Mouse (Mus musculus) liver, embryonic 13.5 days (tissue): Measurements from ENCODE around the gene Oas3. TPM values are rescaled to one million over a fixed set of nuclear protein-coding genes. Genes with fewer than 3 reads are reported as not detected.

ENCODE experiments used
- ATAC-seq: fragments of 200-750 bp; cut with Nextera tagmentation; 2 replicates; pipeline ENCODE4 v1.8.0; 2017; ENCODE audit warnings: low read depth, mild to moderate bottlenecking, moderate number of reproducible peaks, moderate library complexity
- DNase-seq: peaks from one replicate; pipeline ENCODE4 v3.0.0; 2022
- H3K27ac ChIP-seq: fragments of 300-500 bp; sonication (generic); 2 replicates; pipeline ENCODE4 v1.5.1; 2015; ENCODE audit warnings: moderate library complexity, mild to moderate bottlenecking, inconsistent platforms
- H3K27me3 ChIP-seq: fragments of 300-500 bp; sonication (generic); 2 replicates; pipeline ENCODE4 v1.6.1; 2015; ENCODE audit warnings: mild to moderate bottlenecking, inconsistent platforms
- H3K36me3 ChIP-seq: fragments of 300-500 bp; sonication (generic); 2 replicates; pipeline ENCODE4 v1.6.1; 2015; ENCODE audit warnings: mild to moderate bottlenecking, inconsistent platforms
- H3K4me1 ChIP-seq: fragments of 300-500 bp; sonication (generic); replicated peaks from 2 replicates; pipeline ENCODE4 v1.6.1; 2015; ENCODE audit warnings: inconsistent platforms
- H3K4me2 ChIP-seq: fragments of 300-500 bp; sonication (generic); 2 replicates; pipeline ENCODE4 v1.6.1; 2015; ENCODE audit warnings: inconsistent platforms, mild to moderate bottlenecking, moderate library complexity
- H3K4me3 ChIP-seq: fragments of 300-500 bp; sonication (generic); replicated peaks from 2 replicates; pipeline ENCODE4 v1.5.1; 2015; ENCODE audit warnings: mild to moderate bottlenecking, inconsistent platforms
- H3K9ac ChIP-seq: fragments of 300-500 bp; sonication (generic); 2 replicates; pipeline ENCODE4 v1.6.1; 2015; ENCODE audit warnings: mild to moderate bottlenecking, inconsistent platforms
- H3K9me3 ChIP-seq: fragments of 300-500 bp; sonication (generic); replicated peaks from 2 replicates; pipeline ENCODE4 v1.6.1; 2016; ENCODE audit warnings: inconsistent platforms
- WGBS: fragments of 180-500 bp; shearing (Covaris S2); methylation state at CpG from one replicate; pipeline ENCODE4 v1.1.7; 2015; ENCODE audit not compliant: insufficient replicate concordance; 5-methylcytosine and 5-hydroxymethylcytosine counted together
- polyA plus RNA-seq: library from polyadenylated mRNA; unstranded; fragments of >200 nt; fragmentation: Nextera tagmentation; extraction: Ambion mirVana; gene quantifications from 2 replicates; pipeline ENCODE4 v1.2.1, GENCODE M21; 2015

Gene Oas3
- polyA plus RNA-seq, 1 experiment from 2014 or later, result 0.12 TPM

DNA sequence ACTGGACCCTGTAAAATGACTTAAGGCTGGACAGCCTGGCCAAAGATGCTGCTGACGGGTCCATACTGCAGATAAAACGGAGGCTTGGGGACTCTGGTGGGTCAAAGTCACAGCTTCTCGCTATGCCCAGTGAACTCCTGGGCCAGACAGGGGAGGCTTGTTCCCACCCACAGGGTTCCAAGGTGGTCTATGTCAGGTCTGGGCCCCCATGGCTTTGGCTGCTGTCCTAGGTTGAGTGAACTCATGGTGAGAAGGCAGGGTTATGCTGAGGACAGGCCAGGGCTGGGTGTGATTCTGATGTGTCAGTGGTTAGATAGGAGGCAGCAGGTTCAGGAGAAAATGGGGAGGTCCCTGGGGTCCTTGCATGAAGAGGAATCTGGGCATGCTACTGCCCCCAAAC, 73.8 kb downstream of the Oas3 start:
- peaks cover 54% of the 10 kb centered on the region for H3K27me3 ChIP-seq
- H3K9me3 ChIP-seq, result no peaks in the 10 kb centered on the region
- H3K4me2 ChIP-seq, result no peak overlapping the region
- no peak overlapping the region for H3K4me3 ChIP-seq
- H3K27ac ChIP-seq, result no peak overlapping the region
- 57% methylated on average over 3 of the region's 3 CpGs for WGBS
- no peaks in the 10 kb centered on the region for H3K36me3 ChIP-seq
- H3K4me1 ChIP-seq, result no peaks in the 10 kb centered on the region
- H3K9ac ChIP-seq, result no peak overlapping the region
- ATAC-seq (no peak), DNase-seq (no peak)

Other genes starting within 250 kb of the Oas3 start
- gene Tpcn1, start 189.0 kb downstream of the Oas3 start, polyA plus RNA-seq, result 21.4 and 22.7 TPM in 2 replicates
- gene Iqcd, start 188.6 kb downstream of the Oas3 start, polyA plus RNA-seq, result 1.8 and 1.9 TPM in 2 replicates
- gene Rita1, start 165.1 kb downstream of the Oas3 start, polyA plus RNA-seq, result 5.7 and 6.5 TPM in 2 replicates
- gene Ddx54, start 164.9 kb downstream of the Oas3 start, polyA plus RNA-seq, result 22.9 and 26.0 TPM in 2 replicates
- not detected in 2 replicates for gene Cfap73, start 143.4 kb downstream of the Oas3 start, polyA plus RNA-seq
- gene Rasal1, start 128.8 kb downstream of the Oas3 start, polyA plus RNA-seq, result 0.18 and 0.22 TPM in 2 replicates
- 0.21 and 0.53 TPM in 2 replicates for gene Dtx1, start 65.7 kb downstream of the Oas3 start, polyA plus RNA-seq
- gene Oas2, start 27.8 kb downstream of the Oas3 start, polyA plus RNA-seq, result 0.25 and 0.34 TPM in 2 replicates
- gene Oas1e, start 17.9 kb upstream of the Oas3 start, polyA plus RNA-seq, result not detected in 2 replicates
- 0.08 and 0.22 TPM in 2 replicates for gene Oas1c, start 34.9 kb upstream of the Oas3 start, polyA plus RNA-seq
- not detected in 2 replicates for gene Oas1f, start 69.7 kb upstream of the Oas3 start, polyA plus RNA-seq
- not detected in 2 replicates for gene Oas1h, start 83.8 kb upstream of the Oas3 start, polyA plus RNA-seq
- gene Oas1g, start 110.0 kb upstream of the Oas3 start, polyA plus RNA-seq, result 0.46 TPM in 2 replicates
- 2.9 and 3.2 TPM in 2 replicates for gene Oas1a, start 129.9 kb upstream of the Oas3 start, polyA plus RNA-seq
- not detected in 2 replicates for gene Oas1d, start 136.9 kb upstream of the Oas3 start, polyA plus RNA-seq
- 0.10 TPM in 1 of 2 replicates, not detected in the other for gene Rph3a, start 232.4 kb upstream of the Oas3 start, polyA plus RNA-seq